Mouse (Mus musculus) ovary, postnatal 10 days (tissue): ENCODE data around the gene Ndnf.

ENCODE experiments used
- DNase-seq: peaks from one replicate; pipeline ENCODE4 v3.0.0; 2022; ENCODE audit warnings: low spot score

Ndnf gene

GRCm38 (mm10) chr6:65671451-65671850 lies at the start of gene Ndnf:
Ndnf (plus strand) TSS chr6:65671590.
- DNase-seq, result peak; percentile 33

- no peak for DNase-seq
Observed at GRCm38 (mm10) chr6:65623016-65623715, 48.2 kb upstream of the Ndnf start.

- DNase-seq, result no peak
Observed at GRCm38 (mm10) chr6:65630578-65630977, 40.8 kb upstream of the Ndnf start.

- DNase-seq, result no peak
Observed at GRCm38 (mm10) chr6:65632184-65632583, 39.2 kb upstream of the Ndnf start.

GRCm38 (mm10) chr6:65642431-65642830 lies 29.0 kb upstream of the Ndnf start:
- DNase-seq, result no peak

- no peak for DNase-seq
Observed at GRCm38 (mm10) chr6:65644110-65644509, 27.3 kb upstream of the Ndnf start.

GRCm38 (mm10) chr6:65646408-65646807 lies 25.0 kb upstream of the Ndnf start:
- DNase-seq, result no peak

GRCm38 (mm10) chr6:65647731-65648130 lies 23.7 kb upstream of the Ndnf start:
- DNase-seq, result no peak

GRCm38 (mm10) chr6:65651376-65651775 lies 20.0 kb upstream of the Ndnf start:
- no peak for DNase-seq

- DNase-seq, result no peak
Observed at GRCm38 (mm10) chr6:65661272-65661671, 10.1 kb upstream of the Ndnf start.

- no peak for DNase-seq
Observed at GRCm38 (mm10) chr6:65662050-65662449, 9.3 kb upstream of the Ndnf start.

- DNase-seq, result no peak
Observed at GRCm38 (mm10) chr6:65663990-65664389, 7.4 kb upstream of the Ndnf start.

- DNase-seq, result no peak
Observed at GRCm38 (mm10) chr6:65666295-65666694, 5.1 kb upstream of the Ndnf start.

GRCm38 (mm10) chr6:65669971-65670370 lies 1.4 kb upstream of the Ndnf start:
- DNase-seq, result no peak

GRCm38 (mm10) chr6:65670981-65671411 lies 394 bp upstream of the Ndnf start:
- no peak for DNase-seq

GRCm38 (mm10) chr6:65672131-65673031 lies 991 bp downstream of the Ndnf start:
- peak; percentile 7 for DNase-seq

- no peak for DNase-seq
Observed at GRCm38 (mm10) chr6:65693938-65694337, 22.5 kb downstream of the Ndnf start.

GRCm38 (mm10) chr6:65720676-65721075 lies 49.3 kb downstream of the Ndnf start:
- no peak for DNase-seq

GRCm38 (mm10) chr6:65725677-65726076 lies 54.3 kb downstream of the Ndnf start:
- no peak for DNase-seq

GRCm38 (mm10) chr6:65728261-65728660 lies 56.9 kb downstream of the Ndnf start:
- no peak for DNase-seq

GRCm38 (mm10) chr6:65739442-65739841 lies 68.1 kb downstream of the Ndnf start:
- no peak for DNase-seq

GRCm38 (mm10) chr6:65743144-65743870 lies 71.9 kb downstream of the Ndnf start:
- DNase-seq, result no peak

- no peak for DNase-seq
Observed at GRCm38 (mm10) chr6:65743871-65744202, 72.4 kb downstream of the Ndnf start.
